Mouse (Mus musculus): ENCODE measurements at regions not wholly inside any gene's neighbourhood (a gene's known extent, or its start where the extent isn't known, plus 50 kb on each side); places are given as distances from the start of the nearest gene placed in this dataset.

- 15% methylated on average over 5 of the region's 5 CpGs for WGBS
- H3K36me3 ChIP-seq: no peaks in the 10 kb centered on the region
- H3K27me3 ChIP-seq: peaks cover 12% of the 10 kb centered on the region
- H3K4me3 ChIP-seq: no peak overlapping the region
- ATAC-seq (ENCODE audit: insufficient number of reproducible peaks, insufficient read depth, low FRiP score, low TSS enrichment, low read depth): peak; percentile 74; the same call in 1 of the 2 replicates
- H3K4me2 ChIP-seq: no peak overlapping the region
- no peak overlapping the region for H3K27ac ChIP-seq
- no peak overlapping the region for H3K9ac ChIP-seq
- no peaks in the 10 kb centered on the region for H3K9me3 ChIP-seq
- peaks cover 25% of the 10 kb centered on the region for H3K4me1 ChIP-seq
Observed at GRCm38 (mm10) chr1:83870853-83871567, 463.0 kb upstream of the Sphkap start.

GRCm38 (mm10) chr1:83869046-83869445, 461.0 kb upstream of the Sphkap start:
- Histone ChIP-seq H3K9me3 (no peaks in the 10 kb centered on the region), H3K4me2 (no peak overlapping the region), H3K4me3 (no peak overlapping the region), H3K4me1 (peaks cover 25% of the 10 kb centered on the region), H3K36me3 (no peaks in the 10 kb centered on the region), H3K27me3 (peaks cover 20% of the 10 kb centered on the region), H3K27ac (no peak overlapping the region), H3K9ac (no peak overlapping the region)
- ATAC-seq (ENCODE audit: insufficient number of reproducible peaks, insufficient read depth, low FRiP score, low TSS enrichment, low read depth): no peak
- WGBS: 35% methylated on average over 2 of the region's 2 CpGs

GRCm38 (mm10) chr1:83862541-83862940, 454.5 kb upstream of the Sphkap start:
- no peaks in the 10 kb centered on the region for H3K4me1 ChIP-seq
- H3K27me3 ChIP-seq: peaks cover 24% of the 10 kb centered on the region
- H3K4me3 ChIP-seq: no peak overlapping the region
- no peak overlapping the region for H3K4me2 ChIP-seq
- H3K27ac ChIP-seq: no peak overlapping the region
- no peaks in the 10 kb centered on the region for H3K9me3 ChIP-seq
- no peak for ATAC-seq (ENCODE audit: insufficient number of reproducible peaks, insufficient read depth, low FRiP score, low TSS enrichment, low read depth)
- 74% methylated on average over 1 of the region's 1 CpGs for WGBS
- no peaks in the 10 kb centered on the region for H3K36me3 ChIP-seq
- no peak overlapping the region for H3K9ac ChIP-seq

- H3K27me3 ChIP-seq: peaks cover 24% of the 10 kb centered on the region
- H3K4me1 ChIP-seq: no peaks in the 10 kb centered on the region
- 54% methylated on average over 3 of the region's 3 CpGs for WGBS
- H3K9me3 ChIP-seq: no peaks in the 10 kb centered on the region
- no peak for ATAC-seq (ENCODE audit: insufficient number of reproducible peaks, insufficient read depth, low FRiP score, low TSS enrichment, low read depth)
- no peak overlapping the region for H3K4me3 ChIP-seq
- H3K4me2 ChIP-seq: no peak overlapping the region
- H3K9ac ChIP-seq: no peak overlapping the region
- H3K36me3 ChIP-seq: no peaks in the 10 kb centered on the region
- H3K27ac ChIP-seq: no peak overlapping the region
Observed at GRCm38 (mm10) chr1:83862128-83862527, 454.1 kb upstream of the Sphkap start.

GRCm38 (mm10) chr1:83859732-83860424, 451.9 kb upstream of the Sphkap start:
- WGBS: 84% methylated on average over 3 of the region's 3 CpGs
- H3K4me3 ChIP-seq: no peak overlapping the region
- H3K36me3 ChIP-seq: no peaks in the 10 kb centered on the region
- peaks cover 15% of the 10 kb centered on the region; the same call in 1 of the 2 replicates for H3K27me3 ChIP-seq
- no peak for ATAC-seq (ENCODE audit: insufficient number of reproducible peaks, insufficient read depth, low FRiP score, low TSS enrichment, low read depth)
- no peak overlapping the region for H3K27ac ChIP-seq
- H3K4me1 ChIP-seq: no peaks in the 10 kb centered on the region
- no peak overlapping the region for H3K9ac ChIP-seq
- no peak overlapping the region for H3K4me2 ChIP-seq
- no peaks in the 10 kb centered on the region for H3K9me3 ChIP-seq

GRCm38 (mm10) chr1:83853996-83854395, 446.0 kb upstream of the Sphkap start:
- Histone ChIP-seq H3K4me3 (no peak overlapping the region), H3K27ac (no peak overlapping the region), H3K36me3 (no peaks in the 10 kb centered on the region), H3K4me1 (no peaks in the 10 kb centered on the region), H3K9ac (no peak overlapping the region), H3K27me3 (no peaks in the 10 kb centered on the region), H3K4me2 (no peak overlapping the region), H3K9me3 (no peaks in the 10 kb centered on the region)
- no peak for ATAC-seq (ENCODE audit: insufficient number of reproducible peaks, insufficient read depth, low FRiP score, low TSS enrichment, low read depth)
- WGBS: 48% methylated on average over 5 of the region's 5 CpGs

GRCm38 (mm10) chr1:83851081-83851480, 443.1 kb upstream of the Sphkap start:
- ATAC-seq (ENCODE audit: insufficient number of reproducible peaks, insufficient read depth, low FRiP score, low TSS enrichment, low read depth): no peak
- 79% methylated on average over 6 of the region's 6 CpGs for WGBS
- no peak overlapping the region for H3K9ac ChIP-seq
- no peak overlapping the region for H3K4me3 ChIP-seq
- H3K36me3 ChIP-seq: no peaks in the 10 kb centered on the region
- H3K27ac ChIP-seq: no peak overlapping the region
- H3K27me3 ChIP-seq: no peaks in the 10 kb centered on the region
- H3K4me1 ChIP-seq: no peaks in the 10 kb centered on the region
- no peak overlapping the region for H3K4me2 ChIP-seq
- no peaks in the 10 kb centered on the region for H3K9me3 ChIP-seq

- ATAC-seq (ENCODE audit: insufficient number of reproducible peaks, insufficient read depth, low FRiP score, low TSS enrichment, low read depth): no peak
- Histone ChIP-seq H3K4me3 (no peak overlapping the region), H3K9me3 (no peaks in the 10 kb centered on the region), H3K27me3 (no peaks in the 10 kb centered on the region), H3K4me2 (no peak overlapping the region), H3K27ac (no peak overlapping the region), H3K36me3 (no peaks in the 10 kb centered on the region), H3K9ac (no peak overlapping the region), H3K4me1 (no peaks in the 10 kb centered on the region)
- 89% methylated on average over 2 of the region's 2 CpGs for WGBS
Observed at GRCm38 (mm10) chr1:83848414-83848813, 440.4 kb upstream of the Sphkap start.

GRCm38 (mm10) chr1:83847992-83848391, 440.0 kb upstream of the Sphkap start:
- no peak for ATAC-seq (ENCODE audit: insufficient number of reproducible peaks, insufficient read depth, low FRiP score, low TSS enrichment, low read depth)
- 56% methylated on average over 5 of the region's 5 CpGs for WGBS

GRCm38 (mm10) chr1:83844827-83845379, 436.9 kb upstream of the Sphkap start:
- no peaks in the 10 kb centered on the region for H3K27me3 ChIP-seq
- no peak overlapping the region for H3K9ac ChIP-seq
- WGBS: 70% methylated on average over 4 of the region's 4 CpGs
- no peak overlapping the region for H3K27ac ChIP-seq
- H3K4me3 ChIP-seq: no peak overlapping the region
- H3K4me2 ChIP-seq: no peak overlapping the region
- no peaks in the 10 kb centered on the region for H3K36me3 ChIP-seq
- H3K4me1 ChIP-seq: no peaks in the 10 kb centered on the region
- ATAC-seq (ENCODE audit: insufficient number of reproducible peaks, insufficient read depth, low FRiP score, low TSS enrichment, low read depth): no peak
- H3K9me3 ChIP-seq: no peaks in the 10 kb centered on the region

More at GRCm38 (mm10) chr1:83847992-83848391, 440.0 kb upstream of the Sphkap start:
- no peak overlapping the region for H3K4me2 ChIP-seq
- no peaks in the 10 kb centered on the region for H3K4me1 ChIP-seq
- no peaks in the 10 kb centered on the region for H3K36me3 ChIP-seq
- no peaks in the 10 kb centered on the region for H3K9me3 ChIP-seq
- no peaks in the 10 kb centered on the region for H3K27me3 ChIP-seq
- H3K9ac ChIP-seq: no peak overlapping the region
- no peak overlapping the region for H3K27ac ChIP-seq
- H3K4me3 ChIP-seq: no peak overlapping the region

- H3K27me3 ChIP-seq: no peaks in the 10 kb centered on the region
- 91% methylated on average over 6 of the region's 6 CpGs for WGBS
- no peak overlapping the region for H3K9ac ChIP-seq
- H3K4me3 ChIP-seq: no peak overlapping the region
- H3K9me3 ChIP-seq: no peaks in the 10 kb centered on the region
- H3K4me1 ChIP-seq: no peaks in the 10 kb centered on the region
- H3K4me2 ChIP-seq: no peak overlapping the region
- no peak for ATAC-seq (ENCODE audit: insufficient number of reproducible peaks, insufficient read depth, low FRiP score, low TSS enrichment, low read depth)
- no peaks in the 10 kb centered on the region for H3K36me3 ChIP-seq
- no peak overlapping the region for H3K27ac ChIP-seq
Observed at GRCm38 (mm10) chr1:83835965-83836364, 428.0 kb upstream of the Sphkap start.

GRCm38 (mm10) chr1:83832946-83833345, 424.9 kb upstream of the Sphkap start:
- 86% methylated on average over 3 of the region's 3 CpGs for WGBS
- no peak for ATAC-seq (ENCODE audit: insufficient number of reproducible peaks, insufficient read depth, low FRiP score, low TSS enrichment, low read depth)
- Histone ChIP-seq H3K27me3 (no peaks in the 10 kb centered on the region), H3K27ac (no peak overlapping the region), H3K4me3 (no peak overlapping the region), H3K4me1 (no peaks in the 10 kb centered on the region), H3K9me3 (no peaks in the 10 kb centered on the region), H3K36me3 (no peaks in the 10 kb centered on the region), H3K9ac (no peak overlapping the region), H3K4me2 (no peak overlapping the region)
